Mouse (Mus musculus): ENCODE measurements at regions not wholly inside any gene's neighbourhood (a gene's known extent, or its start where the extent isn't known, plus 50 kb on each side); places are given as distances from the start of the nearest gene placed in this dataset.
A peak's percentile ranks its signal among the peaks of the same experiment; 100 is the strongest.
"Not testable (repeated sequence)": the region's sequence is repeated elsewhere in the genome, so short reads cannot be mapped to it uniquely, and the experiment has no call there.

- no peak for DNase-seq (ENCODE audit: extremely low read depth, insufficient read length, low spot score)
These were observed 119.3 kb upstream of the Foxk1 start for GRCm38 (mm10) chr5:142281997-142282396.

GRCm38 (mm10) chr5:142287981-142288380 is 113.3 kb upstream of the Foxk1 start:
- no peak for DNase-seq (ENCODE audit: extremely low read depth, insufficient read length, low spot score)

GRCm38 (mm10) chr5:142291451-142291850 is 109.8 kb upstream of the Foxk1 start:
- DNase-seq (ENCODE audit: extremely low read depth, insufficient read length, low spot score): no peak

- not testable (repeated sequence) for DNase-seq (ENCODE audit: extremely low read depth, insufficient read length, low spot score)
These were observed 104.9 kb upstream of the Foxk1 start for GRCm38 (mm10) chr5:142296401-142296800.

GRCm38 (mm10) chr5:142299621-142300020 is 101.7 kb upstream of the Foxk1 start:
- no peak for DNase-seq (ENCODE audit: extremely low read depth, insufficient read length, low spot score)

GRCm38 (mm10) chr5:142308511-142308910 is 92.8 kb upstream of the Foxk1 start:
- DNase-seq (ENCODE audit: extremely low read depth, insufficient read length, low spot score): no peak

GRCm38 (mm10) chr5:142313944-142314343 is 87.4 kb upstream of the Foxk1 start:
- peak; percentile 43 for DNase-seq (ENCODE audit: extremely low read depth, insufficient read length, low spot score)

GRCm38 (mm10) chr5:142314466-142314865 is 86.8 kb upstream of the Foxk1 start:
- DNase-seq (ENCODE audit: extremely low read depth, insufficient read length, low spot score): no peak

- peak; percentile 28 for DNase-seq (ENCODE audit: extremely low read depth, insufficient read length, low spot score)
These were observed 82.0 kb upstream of the Foxk1 start for GRCm38 (mm10) chr5:142319268-142319667.

GRCm38 (mm10) chr5:142321316-142321715 is 80.0 kb upstream of the Foxk1 start:
- DNase-seq (ENCODE audit: extremely low read depth, insufficient read length, low spot score): no peak

GRCm38 (mm10) chr5:142324928-142325327 is 76.4 kb upstream of the Foxk1 start:
- no peak for DNase-seq (ENCODE audit: extremely low read depth, insufficient read length, low spot score)

GRCm38 (mm10) chr5:142325560-142325959 is 75.7 kb upstream of the Foxk1 start:
- DNase-seq (ENCODE audit: extremely low read depth, insufficient read length, low spot score): no peak

GRCm38 (mm10) chr5:142327261-142327660 is 74.0 kb upstream of the Foxk1 start:
- DNase-seq (ENCODE audit: extremely low read depth, insufficient read length, low spot score): no peak

- DNase-seq (ENCODE audit: extremely low read depth, insufficient read length, low spot score): no peak
These were observed 71.4 kb upstream of the Foxk1 start for GRCm38 (mm10) chr5:142329724-142330520.

GRCm38 (mm10) chr5:142332744-142333143 is 68.6 kb upstream of the Foxk1 start:
- no peak for DNase-seq (ENCODE audit: extremely low read depth, insufficient read length, low spot score)

- DNase-seq (ENCODE audit: extremely low read depth, insufficient read length, low spot score): no peak
These were observed 63.9 kb upstream of the Foxk1 start for GRCm38 (mm10) chr5:142337436-142337835.

GRCm38 (mm10) chr5:142338051-142338450 is 63.2 kb upstream of the Foxk1 start:
- no peak for DNase-seq (ENCODE audit: extremely low read depth, insufficient read length, low spot score)

GRCm38 (mm10) chr5:142340205-142341025 is 60.9 kb upstream of the Foxk1 start:
- no peak for DNase-seq (ENCODE audit: extremely low read depth, insufficient read length, low spot score)

GRCm38 (mm10) chr5:142341026-142341432 is 60.3 kb upstream of the Foxk1 start:
- no peak for DNase-seq (ENCODE audit: extremely low read depth, insufficient read length, low spot score)

- DNase-seq (ENCODE audit: extremely low read depth, insufficient read length, low spot score): no peak
These were observed 54.8 kb upstream of the Foxk1 start for GRCm38 (mm10) chr5:142346454-142346853.

- DNase-seq (ENCODE audit: extremely low read depth, insufficient read length, low spot score): no peak
These were observed 50.7 kb upstream of the Foxk1 start for GRCm38 (mm10) chr5:142350574-142350973.

All from 3134 (cell line).